Mouse (Mus musculus) spleen, adult 2 months (tissue): Measurements from ENCODE around the gene Lmf1.

Experiments used
- CTCF ChIP-seq: fragments of 200-500 bp; IDR thresholded peaks from 2 replicates; pipeline ENCODE4 v1.5.1; 2011; ENCODE audit warnings: mild to moderate bottlenecking, inconsistent platforms; ENCODE audit not compliant: insufficient read depth, insufficient read length, insufficient replicate concordance; ENCODE audit errors: extremely low read depth
- POLR2A ChIP-seq: fragments of 200-500 bp; IDR thresholded peaks from 2 replicates; pipeline ENCODE4 v1.6.1; 2011; ENCODE audit warnings: low read depth, low read length, inconsistent platforms

DNA sequence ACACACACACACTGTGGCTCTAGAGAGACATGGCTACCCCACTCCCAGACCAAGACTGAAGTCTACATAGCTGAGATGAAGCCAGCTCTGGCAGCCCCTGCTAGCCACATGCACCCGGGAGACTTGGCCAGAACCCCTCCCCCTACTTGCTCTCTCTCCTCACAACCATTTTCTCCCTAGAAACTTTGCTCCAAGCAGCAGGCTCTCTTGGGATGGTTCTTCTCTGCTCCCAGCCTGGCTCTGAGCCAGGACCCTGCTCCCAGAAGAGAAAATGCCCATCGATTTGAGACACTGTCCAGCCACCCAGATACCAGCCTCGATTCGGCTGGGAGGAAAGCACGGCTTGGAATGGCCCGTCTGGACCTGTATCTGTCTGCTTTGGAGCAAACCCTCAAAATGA is 13.6 kb upstream of the Lmf1 start:
- TF ChIP-seq CTCF (no peak), POLR2A (no peak)
